Mouse (Mus musculus) embryonic facial prominence, embryonic 15.5 days (tissue): ENCODE results near the gene Slc6a4. TPM values are rescaled to one million over a fixed set of nuclear protein-coding genes. Genes with fewer than 3 reads are reported as not detected.

ENCODE experiments used
- ATAC-seq: fragments of 200-750 bp; cut with Nextera tagmentation; 2 replicates; pipeline ENCODE4 v1.8.0; 2017; ENCODE audit warnings: low read depth, moderate TSS enrichment; ENCODE audit not compliant: insufficient number of reproducible peaks, low FRiP score, low TSS enrichment
- H3K27ac ChIP-seq: fragments of 300-500 bp; sonication (generic); replicated peaks from 2 replicates; pipeline ENCODE4 v1.5.1; 2015; ENCODE audit warnings: mild to moderate bottlenecking, inconsistent platforms
- H3K27me3 ChIP-seq: fragments of 300-500 bp; sonication (generic); 2 replicates; pipeline ENCODE4 v1.6.1; 2015; ENCODE audit warnings: inconsistent platforms
- H3K36me3 ChIP-seq: fragments of 300-500 bp; sonication (generic); 2 replicates; pipeline ENCODE4 v1.6.1; 2015; ENCODE audit warnings: mild to moderate bottlenecking, inconsistent platforms
- H3K4me1 ChIP-seq: fragments of 300-500 bp; sonication (generic); 2 replicates; pipeline ENCODE4 v1.6.1; 2015; ENCODE audit warnings: inconsistent platforms
- H3K4me2 ChIP-seq: fragments of 300-500 bp; sonication (generic); replicated peaks from 2 replicates; pipeline ENCODE4 v1.6.1; 2015; ENCODE audit warnings: mild to moderate bottlenecking, inconsistent platforms
- H3K4me3 ChIP-seq: fragments of 300-500 bp; sonication (generic); replicated peaks from 2 replicates; pipeline ENCODE4 v1.5.1; 2015; ENCODE audit warnings: mild to moderate bottlenecking, inconsistent platforms
- H3K9ac ChIP-seq: fragments of 300-500 bp; sonication (generic); 2 replicates; pipeline ENCODE4 v1.6.1; 2015; ENCODE audit warnings: inconsistent platforms
- H3K9me3 ChIP-seq: fragments of 300-500 bp; sonication (generic); replicated peaks from 2 replicates; pipeline ENCODE4 v1.6.1; 2016; ENCODE audit warnings: inconsistent platforms
- WGBS: fragments of 180-500 bp; shearing (Covaris S2); methylation state at CpG from one replicate; pipeline ENCODE4 v1.1.7; 2015; 5-methylcytosine and 5-hydroxymethylcytosine counted together
- polyA plus RNA-seq: library from polyadenylated mRNA; unstranded; fragments of >200 nt; fragmentation: Nextera tagmentation; extraction: Ambion mirVana; gene quantifications from 2 replicates; pipeline ENCODE4 v1.2.1, GENCODE M21; 2015

Gene Slc6a4
- polyA plus RNA-seq, 1 experiment from 2014 or later: 3.8 TPM

DNA sequence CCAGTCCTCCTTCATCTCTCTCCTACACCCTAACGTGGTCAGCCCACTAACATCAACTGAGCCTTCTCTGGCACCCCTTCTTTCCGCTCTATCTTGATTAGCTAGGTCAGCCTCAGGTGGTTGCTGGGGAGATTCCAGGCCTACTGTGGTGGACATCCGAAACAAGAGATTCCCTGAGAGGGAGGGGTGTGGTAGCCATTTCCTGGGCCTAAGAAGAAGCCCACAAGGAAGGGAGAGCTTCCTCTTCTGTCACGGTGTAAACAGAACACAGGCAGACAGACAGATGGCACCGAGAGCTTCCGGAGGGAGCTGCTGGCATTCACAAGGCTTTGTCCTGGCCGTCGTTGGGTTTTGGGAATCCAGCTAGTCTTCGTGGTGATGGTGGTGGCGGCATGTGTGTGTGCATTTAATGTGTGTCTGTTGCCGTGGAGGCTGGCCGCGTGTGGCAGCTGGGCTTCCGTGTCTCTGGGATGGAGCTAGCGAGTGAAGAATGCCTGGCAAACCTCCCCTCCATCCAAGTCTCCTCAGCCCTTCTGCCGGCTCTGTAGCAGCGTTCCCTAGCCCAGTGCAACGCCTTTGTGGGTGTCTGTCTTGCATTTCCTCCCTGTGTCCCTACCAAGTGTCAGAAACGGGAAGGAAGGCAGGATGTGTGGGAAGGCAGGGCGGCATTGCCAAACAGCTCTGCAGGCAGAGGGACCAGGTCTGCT lies 2.3 kb upstream of the Slc6a4 start:
- H3K27ac ChIP-seq: no peak overlapping the region
- no peak overlapping the region for H3K4me3 ChIP-seq
- no peak overlapping the region for H3K9ac ChIP-seq
- ATAC-seq: no peak
- peaks cover 25% of the 10 kb centered on the region for H3K4me1 ChIP-seq
- H3K27me3 ChIP-seq: peaks cover 45% of the 10 kb centered on the region
- H3K4me2 ChIP-seq: no peak overlapping the region
- 46% methylated on average over 20 of the region's 20 CpGs for WGBS
- no peaks in the 10 kb centered on the region for H3K36me3 ChIP-seq
- H3K9me3 ChIP-seq: no peaks in the 10 kb centered on the region

DNA sequence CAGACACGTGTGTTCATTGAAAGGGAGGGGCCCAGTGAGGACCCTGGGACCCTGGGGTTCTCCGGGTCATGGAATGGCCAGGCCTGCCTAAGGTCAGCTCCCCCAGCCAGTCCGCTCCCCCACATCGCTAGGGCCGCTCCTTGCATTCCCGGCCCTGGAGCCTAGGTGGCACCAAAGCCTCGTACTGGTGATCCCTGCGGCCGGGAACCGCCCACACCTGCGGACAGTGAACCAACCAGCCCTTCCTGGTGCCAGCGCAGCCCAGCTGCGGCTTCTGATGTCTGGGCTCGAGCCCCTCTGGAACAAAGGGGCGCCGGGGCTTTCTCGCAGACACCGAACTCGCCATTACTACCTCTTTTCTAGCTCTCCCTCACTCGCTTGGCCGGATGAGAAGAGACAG lies 1.1 kb upstream of the Slc6a4 start:
- Histone ChIP-seq H3K9ac (no peak overlapping the region), H3K27me3 (peaks cover 45% of the 10 kb centered on the region), H3K27ac (no peak overlapping the region), H3K36me3 (no peaks in the 10 kb centered on the region), H3K9me3 (no peaks in the 10 kb centered on the region), H3K4me2 (peak overlapping the region; percentile 90), H3K4me3 (peak overlapping the region; percentile 50), H3K4me1 (peaks cover 25% of the 10 kb centered on the region)
- WGBS: 0% methylated on average over 21 of the region's 21 CpGs
- ATAC-seq: peak; percentile 50; the same call in 1 of the 2 replicates

DNA sequence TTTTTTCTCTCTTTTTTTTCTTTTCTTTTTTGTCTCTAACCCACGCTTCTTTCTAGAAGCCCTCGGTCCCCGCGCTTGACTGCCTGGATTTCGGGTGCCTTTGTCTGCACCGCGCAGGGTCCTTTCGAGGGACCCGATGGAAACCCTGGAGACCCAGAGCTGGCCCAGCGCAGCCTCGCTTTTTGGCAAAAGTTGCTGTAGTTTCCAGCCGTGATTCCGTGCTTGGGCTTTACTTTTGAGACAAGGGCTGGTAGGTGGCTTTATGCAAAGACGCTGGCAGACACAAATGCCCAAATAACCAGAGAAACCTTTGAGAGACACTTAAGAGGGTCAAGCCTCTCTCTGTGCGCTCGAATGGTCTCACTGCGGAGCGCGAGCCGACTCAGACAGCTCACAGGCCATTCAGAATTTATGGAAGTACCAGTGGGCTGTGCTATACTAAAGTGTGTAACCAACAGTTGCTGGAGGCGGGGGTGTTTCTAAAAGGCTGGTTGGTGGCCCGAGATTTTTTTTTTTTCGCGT lies 363 bp downstream of the Slc6a4 start:
- WGBS: 10% methylated on average over 24 of the region's 24 CpGs
- no peak overlapping the region for H3K27ac ChIP-seq

DNA sequence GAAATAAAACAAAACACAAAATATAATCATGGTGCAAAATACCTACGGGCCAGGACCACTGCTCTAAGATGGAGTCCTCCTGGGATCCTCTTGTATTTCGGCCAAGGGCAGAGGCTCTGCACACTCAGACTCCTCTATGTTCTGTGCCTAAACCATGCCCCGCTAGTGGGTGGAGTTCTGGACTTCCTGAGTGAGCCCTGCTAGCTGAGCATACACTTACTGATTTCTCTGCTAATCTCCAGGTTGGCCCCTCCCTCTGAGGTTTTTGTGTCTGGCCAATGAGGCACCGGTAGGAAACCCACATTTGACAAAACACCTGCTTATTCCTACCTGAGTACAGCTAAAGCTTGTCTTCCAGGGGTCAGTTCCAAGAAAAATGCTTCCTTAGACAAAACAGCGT lies 2.3 kb downstream of the Slc6a4 start:
- no peak overlapping the region for H3K27ac ChIP-seq
- no peaks in the 10 kb centered on the region for H3K9me3 ChIP-seq
- no peak overlapping the region for H3K4me2 ChIP-seq
- no peak overlapping the region for H3K9ac ChIP-seq
- no peak overlapping the region for H3K4me3 ChIP-seq
- ATAC-seq: no peak
- H3K36me3 ChIP-seq: no peaks in the 10 kb centered on the region
- 56% methylated on average over 5 of the region's 5 CpGs for WGBS
- peaks cover 45% of the 10 kb centered on the region for H3K27me3 ChIP-seq
- peaks cover 31% of the 10 kb centered on the region for H3K4me1 ChIP-seq

More for the DNA sequence above, 363 bp downstream of the Slc6a4 start:
- no peak for ATAC-seq
- Histone ChIP-seq H3K4me2 (peak overlapping the region; percentile 90), H3K9me3 (no peaks in the 10 kb centered on the region), H3K4me1 (peaks cover 31% of the 10 kb centered on the region), H3K36me3 (no peaks in the 10 kb centered on the region), H3K4me3 (peak overlapping the region; percentile 50), H3K27me3 (peaks cover 45% of the 10 kb centered on the region), H3K9ac (peak overlapping the region; percentile 15; the same call in 1 of the 2 replicates)

DNA sequence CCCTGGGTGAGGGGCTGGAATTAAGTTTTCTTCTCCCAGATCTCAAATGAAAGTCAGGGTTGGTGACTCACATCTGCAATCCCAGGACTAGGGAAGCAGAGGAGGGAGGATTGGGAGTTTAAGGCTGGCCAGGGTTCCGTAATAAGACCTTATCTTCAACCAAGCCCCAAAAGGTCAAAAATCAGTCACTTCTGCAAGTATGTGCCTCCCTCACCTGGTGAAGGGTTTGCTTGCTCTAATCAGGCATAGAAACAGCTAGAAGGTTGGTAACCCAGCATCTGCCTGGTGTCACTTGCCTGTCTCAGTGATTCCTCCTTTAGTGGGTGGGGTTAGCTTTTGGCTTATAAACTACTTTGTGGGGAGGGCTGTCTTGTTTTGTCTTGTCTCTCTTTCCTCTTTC lies 4.0 kb downstream of the Slc6a4 start:
- Histone ChIP-seq H3K27me3 (peaks cover 33% of the 10 kb centered on the region), H3K4me2 (no peak overlapping the region), H3K9me3 (no peaks in the 10 kb centered on the region), H3K4me1 (peaks cover 28% of the 10 kb centered on the region), H3K4me3 (no peak overlapping the region), H3K9ac (no peak overlapping the region), H3K27ac (no peak overlapping the region), H3K36me3 (no peaks in the 10 kb centered on the region)
- ATAC-seq: no peak
- WGBS: 64% methylated on average over 1 of the region's 1 CpGs

DNA sequence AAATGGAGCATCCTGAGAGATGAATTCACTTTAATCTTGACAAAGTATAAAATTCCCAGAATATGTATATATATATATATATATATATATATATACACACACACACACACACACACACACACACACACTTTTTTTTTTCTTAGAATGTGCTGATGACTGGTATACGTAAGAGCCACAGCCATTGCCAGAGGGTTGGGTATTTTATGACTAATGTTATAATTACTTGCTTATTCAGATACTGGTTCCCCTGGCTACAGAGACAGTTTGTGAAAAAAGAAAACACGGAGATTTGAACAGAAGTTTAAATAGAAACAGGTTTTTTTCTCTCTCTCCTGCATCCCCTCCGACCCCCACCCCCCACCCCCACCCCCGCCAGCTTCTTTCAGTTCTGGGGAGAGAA lies 7.5 kb downstream of the Slc6a4 start:
- Histone ChIP-seq H3K27me3 (peaks cover 3% of the 10 kb centered on the region), H3K27ac (no peak overlapping the region), H3K36me3 (no peaks in the 10 kb centered on the region), H3K4me2 (no peak overlapping the region), H3K9me3 (no peaks in the 10 kb centered on the region), H3K4me3 (no peak overlapping the region), H3K9ac (no peak overlapping the region), H3K4me1 (peaks cover 14% of the 10 kb centered on the region)
- WGBS: 30% methylated on average over 4 of the region's 4 CpGs
- no peak for ATAC-seq

DNA sequence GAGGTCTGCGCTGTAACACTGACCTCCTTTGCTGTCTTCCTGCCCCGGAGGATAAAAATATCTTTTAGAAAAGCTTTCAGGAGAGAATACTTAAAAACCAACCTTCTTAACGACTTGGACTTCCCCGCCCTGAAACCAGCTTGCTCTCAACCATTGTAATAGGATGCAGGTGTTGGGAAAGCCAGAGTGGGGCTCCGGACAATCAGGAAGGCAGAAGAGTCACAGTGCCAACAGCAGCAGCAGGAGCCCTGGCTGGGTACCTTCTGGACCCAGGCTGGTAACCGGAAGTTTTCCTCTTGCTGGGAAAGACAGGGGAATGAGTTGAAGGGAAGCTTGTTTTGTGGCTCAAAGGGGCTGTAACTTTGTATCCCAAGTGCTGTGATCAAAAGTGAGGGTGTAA lies 8.2 kb downstream of the Slc6a4 start:
- 27% methylated on average over 6 of the region's 6 CpGs for WGBS
- no peaks in the 10 kb centered on the region for H3K36me3 ChIP-seq
- H3K4me3 ChIP-seq: no peak overlapping the region
- no peak for ATAC-seq
- no peak overlapping the region for H3K27ac ChIP-seq
- no peak overlapping the region for H3K9ac ChIP-seq
- no peaks in the 10 kb centered on the region for H3K9me3 ChIP-seq
- H3K4me1 ChIP-seq: peaks cover 14% of the 10 kb centered on the region
- H3K27me3 ChIP-seq: no peaks in the 10 kb centered on the region
- H3K4me2 ChIP-seq: no peak overlapping the region; the same call in 1 of the 2 replicates

DNA sequence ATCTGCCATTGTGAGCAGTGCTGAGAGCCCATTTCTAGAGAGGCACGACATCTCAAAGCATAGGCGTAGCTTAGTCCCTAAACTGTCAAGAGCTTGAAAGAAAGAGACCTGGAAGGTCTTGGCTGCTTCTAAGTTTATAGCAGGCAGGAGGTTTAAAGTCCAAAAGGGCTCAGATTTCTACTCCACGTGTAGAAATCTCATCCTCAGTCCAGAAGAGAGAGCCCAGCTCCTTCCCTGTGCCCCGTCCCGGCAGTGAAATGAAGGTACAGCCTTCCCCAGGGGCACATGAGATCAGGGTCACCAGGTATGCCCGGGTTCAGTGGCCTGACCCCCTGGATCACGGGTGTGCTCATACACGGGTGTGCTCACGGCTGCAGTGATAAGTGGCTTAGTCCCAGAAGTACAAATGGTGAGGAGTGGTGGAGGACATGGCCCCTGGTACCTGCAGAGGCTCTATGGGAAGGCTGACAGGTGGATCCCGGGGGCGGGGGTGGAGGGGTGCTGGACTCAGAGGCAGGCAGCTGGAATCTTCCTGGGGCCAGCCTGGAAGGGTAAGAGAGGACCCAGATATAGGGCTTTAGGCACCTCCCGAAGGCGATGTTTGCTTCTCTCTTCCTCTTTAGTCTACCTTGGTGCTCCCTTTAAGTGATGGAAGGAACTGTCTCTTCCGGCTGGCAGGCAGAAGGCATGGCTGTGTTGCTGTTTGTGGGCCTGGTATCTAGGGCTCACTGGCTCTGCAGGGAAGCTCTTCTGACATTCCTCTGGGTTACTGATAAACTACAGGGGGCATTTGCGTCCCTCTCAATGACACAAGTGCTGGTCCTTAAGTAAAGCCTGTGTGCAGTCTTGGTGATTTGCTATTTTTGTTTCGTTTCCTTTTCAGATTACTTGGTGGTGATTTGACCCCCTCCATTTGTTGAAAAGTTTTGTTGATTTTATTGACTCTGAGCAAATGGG lies 10.9 kb downstream of the Slc6a4 start:
- WGBS: 75% methylated on average over 16 of the region's 16 CpGs
- Histone ChIP-seq H3K27ac (no peak overlapping the region), H3K9ac (no peak overlapping the region), H3K9me3 (no peaks in the 10 kb centered on the region), H3K4me1 (peaks cover 8% of the 10 kb centered on the region; the same call in 1 of the 2 replicates), H3K4me2 (no peak overlapping the region), H3K36me3 (no peaks in the 10 kb centered on the region), H3K4me3 (no peak overlapping the region), H3K27me3 (no peaks in the 10 kb centered on the region)
- ATAC-seq: no peak

DNA sequence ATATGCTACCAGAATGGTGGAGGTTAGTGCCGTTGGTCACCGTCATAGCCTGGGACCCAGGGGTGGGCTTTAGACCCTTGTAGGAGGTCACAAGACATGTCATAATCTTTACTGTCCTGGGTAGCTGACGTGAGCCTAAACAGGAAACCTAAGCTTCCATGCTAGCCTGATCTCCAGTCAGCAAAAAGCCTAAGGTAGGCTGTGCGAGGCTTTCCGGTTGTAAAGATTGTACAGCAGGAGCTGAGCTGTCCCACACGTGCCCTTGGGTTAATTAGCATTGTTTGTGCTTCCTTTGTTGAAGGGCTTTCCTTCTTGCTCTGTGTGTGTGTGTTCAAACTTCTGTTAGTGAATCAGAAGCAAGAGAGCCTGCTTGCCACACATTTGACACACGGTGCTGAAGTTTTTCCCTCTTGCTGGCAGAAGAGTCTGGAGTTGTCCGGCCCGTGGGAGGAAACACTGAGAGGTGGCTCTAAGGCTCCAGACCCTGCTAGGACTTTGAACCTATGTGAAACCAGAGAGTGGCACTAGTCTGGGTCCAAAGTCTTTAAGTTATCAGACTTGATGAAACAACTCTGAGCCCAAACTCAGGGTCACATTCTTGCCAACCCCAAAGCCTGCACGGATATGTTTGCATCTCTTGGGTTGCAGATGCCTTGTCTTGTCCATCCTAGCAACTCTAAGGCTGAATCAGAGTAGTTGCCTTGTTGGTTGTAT lies 12.5 kb downstream of the Slc6a4 start:
- H3K27ac ChIP-seq: no peak overlapping the region
- peaks cover 8% of the 10 kb centered on the region; the same call in 1 of the 2 replicates for H3K4me1 ChIP-seq
- H3K9me3 ChIP-seq: no peaks in the 10 kb centered on the region
- H3K9ac ChIP-seq: no peak overlapping the region
- H3K36me3 ChIP-seq: no peaks in the 10 kb centered on the region
- WGBS: 76% methylated on average over 10 of the region's 10 CpGs
- H3K4me3 ChIP-seq: no peak overlapping the region
- H3K27me3 ChIP-seq: no peaks in the 10 kb centered on the region
- no peak overlapping the region for H3K4me2 ChIP-seq
- ATAC-seq: no peak

DNA sequence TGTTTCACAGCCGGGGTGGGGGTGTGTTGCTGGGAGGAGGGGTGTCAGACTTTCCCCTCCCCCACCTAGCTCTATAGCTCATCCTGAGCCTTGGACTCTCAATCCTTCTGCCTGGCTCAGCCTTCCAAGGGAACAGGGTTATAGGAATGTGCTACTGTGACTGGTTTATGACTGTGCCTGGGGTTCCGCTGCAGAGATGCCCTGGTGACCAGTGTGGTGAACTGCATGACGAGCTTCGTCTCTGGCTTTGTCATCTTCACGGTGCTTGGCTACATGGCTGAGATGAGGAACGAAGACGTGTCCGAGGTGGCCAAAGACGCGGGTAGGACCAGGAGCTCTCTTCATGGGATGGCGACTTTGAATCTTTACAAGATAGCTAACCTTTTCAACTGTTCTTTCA lies 19.6 kb downstream of the Slc6a4 start:
- no peak for ATAC-seq
- H3K4me1 ChIP-seq: no peaks in the 10 kb centered on the region
- H3K9me3 ChIP-seq: no peaks in the 10 kb centered on the region
- H3K36me3 ChIP-seq: no peaks in the 10 kb centered on the region
- no peak overlapping the region for H3K9ac ChIP-seq
- WGBS: 83% methylated on average over 11 of the region's 11 CpGs
- H3K4me2 ChIP-seq: no peak overlapping the region
- no peaks in the 10 kb centered on the region for H3K27me3 ChIP-seq
- H3K4me3 ChIP-seq: no peak overlapping the region
- no peak overlapping the region for H3K27ac ChIP-seq

DNA sequence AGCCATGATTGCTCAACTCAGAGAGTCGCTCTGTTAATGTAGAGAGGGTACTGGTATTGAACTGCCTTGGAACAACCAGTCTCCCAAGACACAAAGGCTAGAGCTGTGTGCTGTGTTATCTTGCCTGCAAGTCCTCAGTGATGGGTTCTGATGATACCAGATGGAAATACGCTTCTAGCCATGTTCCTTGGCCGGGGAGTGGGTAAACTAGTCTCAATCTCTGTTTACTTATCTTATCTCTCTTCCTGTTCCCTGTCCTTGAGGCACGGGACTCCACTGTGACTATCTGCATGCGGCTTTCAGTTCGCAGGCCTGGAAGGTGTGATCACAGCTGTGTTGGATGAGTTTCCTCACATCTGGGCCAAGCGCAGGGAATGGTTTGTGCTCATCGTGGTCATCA lies 21.1 kb downstream of the Slc6a4 start:
- Histone ChIP-seq H3K27me3 (no peaks in the 10 kb centered on the region), H3K9ac (no peak overlapping the region), H3K9me3 (no peaks in the 10 kb centered on the region), H3K4me2 (no peak overlapping the region), H3K4me1 (no peaks in the 10 kb centered on the region), H3K4me3 (no peak overlapping the region), H3K36me3 (no peaks in the 10 kb centered on the region), H3K27ac (no peak overlapping the region)
- WGBS: 75% methylated on average over 8 of the region's 8 CpGs
- ATAC-seq: no peak
